Mouse (Mus musculus) spleen, adult 2 months (tissue): ENCODE results near the gene Mafb.

Experiments
- CTCF ChIP-seq: fragments of 200-500 bp; IDR thresholded peaks from 2 replicates; pipeline ENCODE4 v1.5.1; 2011; ENCODE audit warnings: mild to moderate bottlenecking, inconsistent platforms; ENCODE audit not compliant: insufficient read depth, insufficient read length, insufficient replicate concordance; ENCODE audit errors: extremely low read depth
- POLR2A ChIP-seq: fragments of 200-500 bp; IDR thresholded peaks from 2 replicates; pipeline ENCODE4 v1.6.1; 2011; ENCODE audit warnings: low read depth, low read length, inconsistent platforms

- TF ChIP-seq CTCF (no peak), POLR2A (no peak)
These were observed 2.2 kb downstream of the Mafb start for GRCm38 (mm10) chr2:160364666-160365065.
